Mouse (Mus musculus) heart, embryonic 11.5 days (tissue): ENCODE results near the gene Cdk18. TPM values are rescaled to one million over a fixed set of nuclear protein-coding genes. Genes with fewer than 3 reads are reported as not detected.
"Not testable (repeated sequence)": the region's sequence is repeated elsewhere in the genome, so short reads cannot be mapped to it uniquely, and the experiment has no call there.

Source experiments
- ATAC-seq: fragments of 200-750 bp; cut with Nextera tagmentation; replicated peaks from 2 replicates; pipeline ENCODE4 v1.8.0; 2017; ENCODE audit warnings: moderate library complexity; ENCODE audit not compliant: insufficient number of reproducible peaks, low FRiP score, low TSS enrichment
- H3K27ac ChIP-seq: fragments of 300-500 bp; sonication (generic); 2 replicates; pipeline ENCODE4 v1.5.1; 2014; ENCODE audit warnings: mild to moderate bottlenecking, low read depth, low read length
- H3K27me3 ChIP-seq: fragments of 300-500 bp; sonication (generic); 2 replicates; pipeline ENCODE4 v1.6.1; 2014; ENCODE audit warnings: mild to moderate bottlenecking, low read length, mixed read lengths; ENCODE audit not compliant: control insufficient read depth, insufficient read depth
- H3K36me3 ChIP-seq: fragments of 300-500 bp; sonication (generic); 2 replicates; pipeline ENCODE4 v1.6.1; 2014; ENCODE audit warnings: mild to moderate bottlenecking, low read length, moderate library complexity, mixed read lengths; ENCODE audit not compliant: control insufficient read depth, insufficient read depth
- H3K4me1 ChIP-seq: fragments of 300-500 bp; sonication (generic); 2 replicates; pipeline ENCODE4 v1.6.1; 2014; ENCODE audit warnings: low read length; ENCODE audit not compliant: control insufficient read depth, insufficient read depth
- H3K4me2 ChIP-seq: fragments of 300-500 bp; sonication (generic); 2 replicates; pipeline ENCODE4 v1.6.1; 2014; ENCODE audit warnings: mild to moderate bottlenecking, moderate library complexity
- H3K4me3 ChIP-seq: fragments of 300-500 bp; sonication (generic); 2 replicates; pipeline ENCODE4 v1.5.1; 2014; ENCODE audit warnings: low read depth, low read length
- H3K9ac ChIP-seq: fragments of 300-500 bp; sonication (generic); 2 replicates; pipeline ENCODE4 v1.6.1; 2014; ENCODE audit warnings: mild to moderate bottlenecking, low read depth, low read length, moderate library complexity
- H3K9me3 ChIP-seq: fragments of 300-500 bp; sonication (generic); replicated peaks from 2 replicates; pipeline ENCODE4 v1.6.1; 2016; ENCODE audit warnings: low read length; ENCODE audit not compliant: control insufficient read depth
- WGBS: fragments of 180-500 bp; shearing (Covaris S2); extraction: QIAGEN DNeasy Blood & Tissue Kit; methylation state at CpG from one replicate; pipeline ENCODE4 v1.1.7; 2014; ENCODE audit not compliant: insufficient replicate concordance; 5-methylcytosine and 5-hydroxymethylcytosine counted together
- polyA plus RNA-seq: library from polyadenylated mRNA; unstranded; fragments of >200 nt; fragmentation: Nextera tagmentation; extraction: Ambion mirVana; gene quantifications from 2 replicates; pipeline ENCODE4 v1.2.1, GENCODE M21; 2014

Gene Cdk18
- polyA plus RNA-seq, 1 experiment from 2014 or later = 4.4 TPM

GRCm38 (mm10) chr1:132164780-132165518 is 25.5 kb upstream of the Cdk18 start:
- no peak overlapping the region for H3K4me2 ChIP-seq
- no peak; the same call in 1 of the 2 replicates for ATAC-seq
- no peak overlapping the region for H3K27ac ChIP-seq
- WGBS = 18% methylated on average over 13 of the region's 13 CpGs
- H3K27me3 ChIP-seq = 0 out of 2 replicates have a peak, but pooled peaks cover 4% of the 10 kb centered on the region
- H3K9ac ChIP-seq = no peak overlapping the region
- H3K9me3 ChIP-seq = no peaks in the 10 kb centered on the region
- H3K4me3 ChIP-seq = no peak overlapping the region
- no peaks in the 10 kb centered on the region for H3K36me3 ChIP-seq
- H3K4me1 ChIP-seq = 0 out of 2 replicates have a peak, but pooled peaks cover 8% of the 10 kb centered on the region

GRCm38 (mm10) chr1:132162618-132163017 is 23.1 kb upstream of the Cdk18 start:
- H3K27ac ChIP-seq, H3K4me2 ChIP-seq, H3K4me3 ChIP-seq, H3K36me3 ChIP-seq, H3K9ac ChIP-seq, H3K9me3 ChIP-seq, H3K4me1 ChIP-seq, ATAC-seq: not testable (repeated sequence)
- WGBS = 42% methylated on average over 9 of the region's 9 CpGs
- peaks cover 23% of the 10 kb centered on the region for H3K27me3 ChIP-seq

- 53% methylated on average over 7 of the region's 7 CpGs for whole genome bisulfite sequencing
- ATAC-seq = no peak
- Histone ChIP-seq H3K27ac (no peak overlapping the region), H3K9me3 (no peaks in the 10 kb centered on the region), H3K4me2 (no peak overlapping the region), H3K27me3 (peaks cover 23% of the 10 kb centered on the region), H3K9ac (no peak overlapping the region), H3K4me1 (0 out of 2 replicates have a peak, but pooled peaks cover 4% of the 10 kb centered on the region), H3K4me3 (no peak overlapping the region), H3K36me3 (no peaks in the 10 kb centered on the region)
Observed at GRCm38 (mm10) chr1:132161211-132161880, 21.9 kb upstream of the Cdk18 start.

- H3K27me3 ChIP-seq = peaks cover 23% of the 10 kb centered on the region
Observed at GRCm38 (mm10) chr1:132159681-132160080, 20.2 kb upstream of the Cdk18 start.

GRCm38 (mm10) chr1:132158741-132159140 is 19.3 kb upstream of the Cdk18 start:
- 6% methylated on average over 2 of the region's 2 CpGs for WGBS
- peaks cover 3% of the 10 kb centered on the region; the same call in 1 of the 2 replicates for H3K4me1 ChIP-seq
- no peak overlapping the region for H3K9ac ChIP-seq
- no peak overlapping the region for H3K4me3 ChIP-seq
- H3K9me3 ChIP-seq = no peaks in the 10 kb centered on the region
- H3K36me3 ChIP-seq = no peaks in the 10 kb centered on the region
- peaks cover 21% of the 10 kb centered on the region for H3K27me3 ChIP-seq
- H3K4me2 ChIP-seq = no peak overlapping the region
- no peak for ATAC-seq
- H3K27ac ChIP-seq = no peak overlapping the region

More at GRCm38 (mm10) chr1:132159681-132160080, 20.2 kb upstream of the Cdk18 start:
- H3K36me3 ChIP-seq = no peaks in the 10 kb centered on the region
- H3K27ac ChIP-seq = no peak overlapping the region
- H3K4me2 ChIP-seq = no peak overlapping the region
- no peak for ATAC-seq
- H3K4me3 ChIP-seq = no peak overlapping the region
- no peaks in the 10 kb centered on the region for H3K4me1 ChIP-seq
- WGBS = 65% methylated on average over 4 of the region's 4 CpGs
- no peak overlapping the region for H3K9ac ChIP-seq
- H3K9me3 ChIP-seq = no peaks in the 10 kb centered on the region

- Histone ChIP-seq H3K4me2 (peak overlapping the region; percentile 30; the same call in 1 of the 2 replicates), H3K4me1 (peaks cover 4% of the 10 kb centered on the region), H3K9me3 (no peaks in the 10 kb centered on the region), H3K27ac (no peak overlapping the region), H3K36me3 (no peaks in the 10 kb centered on the region), H3K27me3 (peaks cover 21% of the 10 kb centered on the region), H3K9ac (no peak overlapping the region), H3K4me3 (no peak overlapping the region)
- no peak for ATAC-seq
- WGBS = 23% methylated on average over 7 of the region's 7 CpGs
Observed at GRCm38 (mm10) chr1:132157808-132158207, 18.3 kb upstream of the Cdk18 start.

- Histone ChIP-seq H3K36me3 (no peaks in the 10 kb centered on the region), H3K4me1 (peaks cover 6% of the 10 kb centered on the region), H3K27ac (no peak overlapping the region), H3K9me3 (no peaks in the 10 kb centered on the region), H3K27me3 (peaks cover 21% of the 10 kb centered on the region), H3K4me2 (peak overlapping the region; percentile 30; the same call in 1 of the 2 replicates), H3K4me3 (no peak overlapping the region), H3K9ac (no peak overlapping the region)
- no peak for ATAC-seq
- WGBS = 20% methylated on average over 14 of the region's 14 CpGs
Observed at GRCm38 (mm10) chr1:132157016-132157781, 17.7 kb upstream of the Cdk18 start.

GRCm38 (mm10) chr1:132155737-132156136 is 16.3 kb upstream of the Cdk18 start:
- WGBS = 13% methylated on average over 6 of the region's 6 CpGs
- Histone ChIP-seq H3K36me3 (no peaks in the 10 kb centered on the region), H3K27ac (no peak overlapping the region), H3K9me3 (no peaks in the 10 kb centered on the region), H3K4me1 (peaks cover 20% of the 10 kb centered on the region), H3K27me3 (peaks cover 21% of the 10 kb centered on the region), H3K4me3 (no peak overlapping the region), H3K9ac (no peak overlapping the region), H3K4me2 (no peak overlapping the region)
- ATAC-seq = no peak; the same call in 1 of the 2 replicates
